Mouse (Mus musculus) heart, adult 2 months (tissue): ENCODE measurements at regions not wholly inside any gene's neighbourhood (a gene's known extent, or its start where the extent isn't known, plus 50 kb on each side); places are given as distances from the start of the nearest gene placed in this dataset.
A peak's percentile ranks its signal among the peaks of the same experiment; 100 is the strongest.
"Not testable (repeated sequence)": the region's sequence is repeated elsewhere in the genome, so short reads cannot be mapped to it uniquely, and the experiment has no call there.

Experiments used
- DNase-seq, 2 experiments: peaks; one replicate each; pipeline ENCODE4 v3.0.0; 2021
- H3K27ac ChIP-seq: fragments of 200-600 bp; 2 replicates; pipeline ENCODE4 v1.8.1; 2022
- H3K27me3 ChIP-seq: fragments of 200-500 bp; 2 replicates; pipeline ENCODE4 v1.6.1; 2012; ENCODE audit warnings: mild to moderate bottlenecking, low read length, inconsistent platforms, mixed read lengths; ENCODE audit not compliant: control insufficient read depth, insufficient read depth
- H3K36me3 ChIP-seq: fragments of 200-500 bp; 2 replicates; pipeline ENCODE4 v1.6.1; 2012; ENCODE audit warnings: low read length, inconsistent platforms; ENCODE audit not compliant: control insufficient read depth, insufficient read depth
- H3K4me1 ChIP-seq: fragments of 200-500 bp; 2 replicates; pipeline ENCODE4 v1.6.1; 2011; ENCODE audit warnings: low read length; ENCODE audit not compliant: control insufficient read depth, insufficient read depth
- H3K4me3 ChIP-seq: fragments of 200-600 bp; 2 replicates; pipeline ENCODE4 v1.8.1; 2022
- H3K79me2 ChIP-seq: fragments of 200-500 bp; replicated peaks from 2 replicates; pipeline ENCODE4 v1.6.1; 2012; ENCODE audit warnings: mild to moderate bottlenecking, inconsistent platforms, low read length, moderate library complexity, mixed read lengths; ENCODE audit not compliant: control insufficient read depth, insufficient read depth
- H3K9ac ChIP-seq: fragments of 200-500 bp; 2 replicates; pipeline ENCODE4 v1.6.1; 2012; ENCODE audit warnings: low read depth, mild to moderate bottlenecking, control low read depth, inconsistent platforms, low read length, mixed read lengths
- CTCF ChIP-seq: fragments of 200-600 bp; IDR thresholded peaks from 2 replicates; pipeline ENCODE4 v1.8.1; 2022; ENCODE audit warnings: antibody characterized with exemption, mild to moderate bottlenecking, moderate library complexity
- EP300 ChIP-seq: fragments of 200-500 bp; IDR thresholded peaks from 2 replicates; pipeline ENCODE4 v1.6.1; 2011; ENCODE audit warnings: low read depth, low read length, control low read depth; ENCODE audit not compliant: insufficient read depth
- POLR2A ChIP-seq: fragments of 200-500 bp; IDR thresholded peaks from 2 replicates; pipeline ENCODE4 v1.6.1; 2011; ENCODE audit warnings: mild to moderate bottlenecking, low read depth, low read length, control low read depth; ENCODE audit not compliant: insufficient read depth
- WGBS: fragments of 180-500 bp; shearing (Covaris S2); methylation state at CpG from one replicate; pipeline ENCODE4 v1.1.7; 2018; 5-methylcytosine and 5-hydroxymethylcytosine counted together
- intact Hi-C: fragments of 180-260 bp; cut with DNase I; formaldehyde crosslinking; loops from one replicate; pipeline ENCODE4 v1.15.1; 2025

DNA sequence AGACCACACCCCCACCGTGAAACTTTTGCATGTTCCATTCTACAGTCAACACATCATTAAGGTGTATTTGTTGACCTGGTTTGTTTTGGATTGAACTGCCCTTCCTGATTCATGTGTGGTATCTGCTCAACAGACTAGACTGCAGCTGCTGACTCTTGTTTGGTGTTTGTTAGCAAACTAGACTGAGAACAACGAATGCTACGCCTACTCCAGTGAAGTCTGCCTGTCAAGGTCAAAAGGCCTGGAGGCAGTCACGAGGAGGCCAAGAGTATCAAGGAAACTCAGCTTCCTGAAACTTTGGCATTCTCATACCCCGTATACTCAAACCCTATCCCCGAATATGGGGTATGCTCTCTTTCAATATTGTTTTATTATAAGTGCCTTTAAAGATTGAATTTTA, 194.2 kb upstream of the Spin1 start:
- H3K9ac ChIP-seq, H3K27me3 ChIP-seq, H3K79me2 ChIP-seq, H3K27ac ChIP-seq, intact Hi-C loops, DNase-seq, H3K4me3 ChIP-seq, H3K4me1 ChIP-seq, H3K36me3 ChIP-seq: not testable (repeated sequence)
- 73% methylated on average over 6 of the region's 6 CpGs for WGBS

DNA sequence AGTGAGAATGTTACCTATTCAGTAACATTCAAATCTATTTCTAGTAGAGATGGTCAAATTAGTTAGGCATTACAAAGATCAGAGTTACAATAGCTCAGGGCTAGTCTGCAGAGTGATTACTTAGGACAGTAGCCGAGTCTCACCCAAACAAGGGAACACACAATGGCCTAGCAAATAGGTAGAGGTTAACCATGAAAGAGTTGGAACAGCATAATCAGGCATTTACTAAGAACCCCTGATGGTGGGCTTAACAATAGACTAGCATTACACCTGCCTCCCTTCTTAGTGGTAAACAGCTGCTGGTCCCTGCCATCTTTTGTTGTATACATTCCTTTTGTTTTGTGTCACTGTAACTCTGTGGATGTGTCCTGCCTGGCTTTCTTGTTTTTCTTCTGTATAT, 193.8 kb upstream of the Spin1 start:
- no peaks in the 10 kb centered on the region for H3K79me2 ChIP-seq

DNA sequence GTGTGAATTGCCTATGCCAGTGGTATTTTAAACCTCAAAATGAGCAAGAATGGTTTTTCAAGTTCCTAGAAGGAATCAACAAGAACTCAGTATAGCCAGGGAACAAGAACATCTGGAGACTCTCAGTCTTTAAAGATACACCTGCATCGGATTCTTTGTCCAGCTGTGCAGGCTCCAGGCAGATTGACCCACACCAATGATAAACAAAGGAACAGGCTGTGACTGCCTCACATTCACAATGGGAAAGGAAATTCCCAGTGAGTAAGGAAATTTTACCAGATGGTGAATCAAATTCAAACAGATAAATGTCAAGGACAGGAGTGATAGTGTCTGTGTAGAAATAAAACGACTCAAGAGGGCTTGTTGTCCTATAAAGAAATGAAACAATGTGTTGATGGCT, 187.9 kb upstream of the Spin1 start:
- H3K9ac ChIP-seq, DNase-seq, H3K27ac ChIP-seq, H3K4me3 ChIP-seq, H3K79me2 ChIP-seq, intact Hi-C loops, H3K27me3 ChIP-seq, H3K4me1 ChIP-seq, H3K36me3 ChIP-seq: not testable (repeated sequence)
- 31% methylated on average over 2 of the region's 2 CpGs for WGBS

More for the DNA sequence above, 193.8 kb upstream of the Spin1 start:
- no peaks in the 10 kb centered on the region for H3K27me3 ChIP-seq
- no peaks in the 10 kb centered on the region for H3K4me1 ChIP-seq
- no peak overlapping the region for H3K27ac ChIP-seq
- intact Hi-C loops, result no loop called here
- H3K9ac ChIP-seq, result no peak overlapping the region
- H3K4me3 ChIP-seq, result no peak overlapping the region
- no peaks in the 10 kb centered on the region for H3K36me3 ChIP-seq
- no peak for DNase-seq
- 80% methylated on average over 1 of the region's 1 CpGs for WGBS
- TF ChIP-seq POLR2A, result no peak
- no peak for TF ChIP-seq EP300
- TF ChIP-seq CTCF, result no peak

DNA sequence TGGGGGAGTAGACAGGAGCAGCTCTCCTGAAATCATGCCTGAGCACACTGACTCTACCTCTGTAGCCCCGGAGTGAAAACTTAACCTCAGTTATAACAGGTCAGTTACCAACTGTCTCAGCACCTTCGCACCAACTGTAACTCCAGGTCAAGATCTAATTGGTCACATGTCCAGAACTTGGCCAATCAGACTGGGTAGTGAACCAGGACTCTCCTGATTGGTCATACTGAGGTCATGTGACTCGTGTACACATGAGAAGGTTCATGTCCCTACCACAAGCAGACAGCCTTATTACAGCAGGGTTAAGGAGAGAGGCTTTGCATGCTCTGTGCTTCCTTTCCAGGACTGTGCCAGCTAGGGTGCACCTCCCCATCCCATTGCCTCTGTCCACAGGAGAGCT, 166.7 kb upstream of the Spin1 start:
- H3K36me3 ChIP-seq, H3K27ac ChIP-seq, H3K4me1 ChIP-seq, DNase-seq, intact Hi-C loops, H3K79me2 ChIP-seq, H3K9ac ChIP-seq, H3K27me3 ChIP-seq, H3K4me3 ChIP-seq: not testable (repeated sequence)
- WGBS, result 73% methylated on average over 3 of the region's 3 CpGs

DNA sequence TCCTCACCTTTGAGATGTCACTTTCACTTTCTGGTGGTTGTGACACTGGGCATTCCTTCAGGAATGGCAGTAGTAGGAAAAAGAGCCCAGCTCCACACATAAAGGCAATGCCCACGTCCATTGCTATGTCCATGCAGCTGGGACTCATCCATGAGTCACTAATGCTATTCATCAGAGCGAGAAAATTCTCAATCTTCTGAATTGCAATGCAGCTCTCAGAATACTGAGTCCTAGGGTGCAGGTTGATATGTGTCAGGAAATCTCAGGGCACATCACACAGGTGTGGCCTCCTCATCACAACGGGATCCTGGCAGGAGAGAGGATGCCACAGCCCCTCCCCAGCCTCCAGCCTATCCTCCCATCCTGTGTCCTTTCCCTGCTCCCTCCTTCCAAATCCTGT, 158.1 kb upstream of the Spin1 start:
- H3K79me2 ChIP-seq, result no peaks in the 10 kb centered on the region
- no peaks in the 10 kb centered on the region for H3K36me3 ChIP-seq
- no peaks in the 10 kb centered on the region for H3K27me3 ChIP-seq
- H3K9ac ChIP-seq, result no peak overlapping the region
- no peak for TF ChIP-seq POLR2A
- no peak for TF ChIP-seq CTCF
- no peak for TF ChIP-seq EP300
- WGBS, result 63% methylated on average over 3 of the region's 3 CpGs
- no peak overlapping the region for H3K4me3 ChIP-seq
- intact Hi-C loops, result no loop called here
- DNase-seq, result no peak
- no peaks in the 10 kb centered on the region for H3K4me1 ChIP-seq
- no peak overlapping the region for H3K27ac ChIP-seq

DNA sequence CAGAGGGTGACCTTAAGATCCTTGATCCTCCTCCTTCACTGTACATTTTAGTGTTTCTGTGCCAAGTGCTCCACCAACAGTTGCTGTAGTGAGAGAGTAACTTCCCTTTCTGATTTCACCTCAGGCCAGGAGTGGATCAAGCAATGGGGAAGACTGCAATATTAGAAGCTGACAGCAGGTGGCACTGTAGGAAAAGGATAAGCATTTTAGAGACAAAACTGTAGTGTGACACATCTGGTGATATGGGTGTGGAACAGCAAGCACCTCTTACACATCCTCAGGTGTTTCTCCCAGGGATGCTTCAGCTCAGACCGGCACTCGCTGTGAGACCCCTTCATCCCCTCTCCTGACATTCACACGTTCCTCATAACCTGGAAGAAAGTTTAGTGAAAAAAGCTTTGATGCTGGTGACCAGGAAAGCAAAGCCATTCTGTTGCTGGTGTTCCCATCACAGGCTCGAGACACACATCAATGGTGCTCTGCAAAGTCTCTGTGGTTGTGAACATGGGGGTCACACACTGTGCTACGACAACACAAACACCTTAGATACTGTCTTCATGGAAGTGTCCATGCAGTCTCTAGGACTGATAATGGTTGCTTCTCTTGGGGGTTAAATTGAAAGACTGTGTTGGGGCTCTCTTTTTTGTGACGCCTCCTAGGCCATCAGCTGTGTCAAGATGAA, 151.0 kb upstream of the Spin1 start:
- H3K27ac ChIP-seq, result no peak overlapping the region
- H3K79me2 ChIP-seq, result no peaks in the 10 kb centered on the region
- H3K4me3 ChIP-seq, result no peak overlapping the region
- DNase-seq, result peak; percentile 59 to 77
- TF ChIP-seq POLR2A, result no peak
- TF ChIP-seq CTCF, result peak; percentile 99
- no peaks in the 10 kb centered on the region for H3K36me3 ChIP-seq
- no peak overlapping the region for H3K9ac ChIP-seq
- H3K4me1 ChIP-seq, result no peaks in the 10 kb centered on the region
- H3K27me3 ChIP-seq, result no peaks in the 10 kb centered on the region
- 28% methylated on average over 6 of the region's 6 CpGs for whole genome bisulfite sequencing
- intact Hi-C loops, result loop anchor here (1.0 to 5.0 kb wide), 4 partner anchors 223 to 667 kb away; partner anchors contain the start of gene Nxnl2

DNA sequence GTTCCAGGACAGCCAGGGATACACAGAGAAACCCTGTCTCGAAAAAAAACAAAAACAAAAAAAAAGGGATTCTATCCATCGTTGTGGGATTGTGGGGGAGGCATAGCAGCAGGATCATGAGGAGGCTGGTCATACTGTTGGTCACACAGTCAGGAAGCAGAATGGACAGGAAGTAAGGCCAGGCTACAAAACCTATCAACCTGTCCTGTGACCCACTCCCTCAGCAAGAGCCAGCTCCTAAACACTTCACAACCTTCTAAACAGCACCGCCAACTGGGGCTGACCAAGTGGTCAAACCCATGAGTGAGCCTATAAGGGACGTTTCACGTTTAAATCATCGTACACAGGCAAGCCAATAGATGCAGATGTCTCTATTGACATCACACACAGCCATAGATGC, 146.0 kb upstream of the Spin1 start:
- Histone ChIP-seq H3K79me2 (no peaks in the 10 kb centered on the region), H3K27me3 (no peaks in the 10 kb centered on the region), H3K9ac (no peak overlapping the region), H3K4me1 (peaks cover 4% of the 10 kb centered on the region), H3K36me3 (no peaks in the 10 kb centered on the region), H3K4me3 (no peak overlapping the region), H3K27ac (no peak overlapping the region)
- TF ChIP-seq EP300 (no peak), CTCF (no peak), POLR2A (no peak)
- WGBS, result 86% methylated on average over 6 of the region's 6 CpGs
- intact Hi-C loops, result no loop called here
- DNase-seq, result no peak
